ENCODE assay signal across 8 mouse cellular contexts in genomic region chr17:71195633-71196391, GRCm38 (mm10). TPM values are rescaled to one million over a fixed set of nuclear protein-coding genes. Genes with fewer than 3 reads are reported as not detected.
A peak's percentile ranks its signal among the peaks of the same experiment; 100 is the strongest.
DNase-seq lines count a peak whose midpoint lies in the region; ATAC-seq and TF ChIP-seq lines count a peak whose summit lies in the region.

No protein-coding gene starts in this region.

- peak; percentile 6; the same call in 1 of the 2 replicates for TF ChIP-seq CTCF in cerebellum, adult 2 months (IDR thresholded peaks at IDR 0.05; ENCODE audit: borderline replicate concordance, insufficient read depth, low read depth, low read length)

- peak overlapping the region; percentile 30 for H3K4me3 ChIP-seq in cerebellum, adult 2 months (replicated peaks; ENCODE audit: insufficient read depth, low read depth, low read length)
- peak overlapping the region; percentile 12 for H3K4me3 ChIP-seq in heart, embryonic 12.5 days
- H3K4me3 ChIP-seq in midbrain, embryonic 12.5 days, result no peak overlapping the region

- H3K27ac ChIP-seq in cerebellum, adult 2 months (ENCODE audit: insufficient read depth, low read length), result no peak overlapping the region
- no peak overlapping the region for H3K27ac ChIP-seq in heart, embryonic 12.5 days (ENCODE audit: poor library complexity, severe bottlenecking)
- no peak overlapping the region for H3K27ac ChIP-seq in midbrain, embryonic 12.5 days (replicated peaks)

- no peaks in the 10 kb centered on the region for H3K4me1 ChIP-seq in cerebellum, adult 2 months (ENCODE audit: control insufficient read depth, insufficient read depth, low read length)
- H3K4me1 ChIP-seq in heart, embryonic 12.5 days (replicated peaks), result peaks cover 23% of the 10 kb centered on the region
- H3K4me1 ChIP-seq in midbrain, embryonic 12.5 days, result peaks cover 14% of the 10 kb centered on the region; the same call in 1 of the 2 replicates

- H3K36me3 ChIP-seq in heart, embryonic 12.5 days, result 0 out of 2 replicates have a peak, but pooled peaks cover 4% of the 10 kb centered on the region
- no peaks in the 10 kb centered on the region for H3K36me3 ChIP-seq in midbrain, embryonic 12.5 days

- H3K4me2 ChIP-seq in heart, embryonic 12.5 days, result peak overlapping the region; percentile 58
- H3K4me2 ChIP-seq in midbrain, embryonic 12.5 days (replicated peaks), result no peak overlapping the region

- H3K27me3 ChIP-seq in cerebellum, adult 2 months (ENCODE audit: control insufficient read depth, insufficient read depth, low read length), result no peaks in the 10 kb centered on the region
- no peaks in the 10 kb centered on the region for H3K27me3 ChIP-seq in heart, embryonic 12.5 days (replicated peaks)
- no peaks in the 10 kb centered on the region for H3K27me3 ChIP-seq in midbrain, embryonic 12.5 days

- ATAC-seq in cerebellum, adult (ENCODE audit: insufficient number of reproducible peaks, low FRiP score, low TSS enrichment), result no peak
- peak; percentile 40; the same call in 1 of the 2 replicates for ATAC-seq in heart, embryonic 12.5 days (ENCODE audit: insufficient number of reproducible peaks, low FRiP score)
- ATAC-seq in midbrain, embryonic 12.5 days (ENCODE audit: low FRiP score, low read depth), result peak; percentile 41; the same call in 1 of the 2 replicates

- H3K9me3 ChIP-seq in heart, embryonic 12.5 days (replicated peaks), result 0 out of 2 replicates have a peak, but pooled peaks cover 2% of the 10 kb centered on the region
- no peaks in the 10 kb centered on the region for H3K9me3 ChIP-seq in midbrain, embryonic 12.5 days

- peak; percentile 18 to 45 for DNase-seq in cerebellum, adult 2 months
- peak; percentile 81 for DNase-seq in 3T3-L1 (ENCODE audit: low read depth, low spot score)
- DNase-seq in brain, adult 2 months (ENCODE audit: low read depth, low spot score), result peak; percentile 60
- DNase-seq in kidney, postnatal 25 days, result peak; percentile 59 to 69
- DNase-seq in thymus, postnatal 4 days, result peak; percentile 45

- whole genome bisulfite sequencing in cerebellum, adult 2 months, result 23% methylated on average over 10 of the region's 10 CpGs
- 31% methylated on average over 10 of the region's 10 CpGs for WGBS in heart, embryonic 12.5 days
- WGBS in midbrain, embryonic 12.5 days, result 73% methylated on average over 10 of the region's 10 CpGs

- H3K9ac ChIP-seq in heart, embryonic 12.5 days, result no peak overlapping the region; the same call in 1 of the 2 replicates
- H3K9ac ChIP-seq in midbrain, embryonic 12.5 days (replicated peaks), result no peak overlapping the region

- no peak for TF ChIP-seq POLR2A in cerebellum, adult 2 months (IDR thresholded peaks at IDR 0.05; ENCODE audit: borderline replicate concordance, insufficient read depth, low read length)

RNA-seq across cellular contexts. Expression of gene Lpin2, which starts 13.5 kb away (rescaled TPM):
- polyA plus RNA-seq in cerebellum, adult 2 months (2012; rRNA removed), result 30.2 and 31.5 TPM in 2 replicates
- polyA plus RNA-seq in heart, embryonic 12.5 days (2016; fragmentation: Nextera tagmentation; extraction: Ambion mirVana), result 22.1 and 23.8 TPM in 2 replicates
- polyA plus RNA-seq in midbrain, embryonic 12.5 days (2016; fragmentation: Nextera tagmentation; extraction: Ambion mirVana), result 41.0 and 41.4 TPM in 2 replicates
